Mouse (Mus musculus) embryonic facial prominence, embryonic 12.5 days (tissue): ENCODE measurements around the gene Creb3l2. TPM values are rescaled to one million over a fixed set of nuclear protein-coding genes. Genes with fewer than 3 reads are reported as not detected.

Experiments
- ATAC-seq: fragments of 200-750 bp; cut with Nextera tagmentation; 2 replicates; pipeline ENCODE4 v1.8.0; 2017; ENCODE audit not compliant: insufficient number of reproducible peaks, insufficient read depth, low FRiP score, low TSS enrichment
- H3K27ac ChIP-seq: fragments of 300-500 bp; sonication (generic); 2 replicates; pipeline ENCODE4 v1.5.1; 2016; ENCODE audit warnings: mild to moderate bottlenecking
- H3K27me3 ChIP-seq: fragments of 300-500 bp; sonication (generic); 2 replicates; pipeline ENCODE4 v1.6.1; 2016; ENCODE audit warnings: mild to moderate bottlenecking, moderate library complexity
- H3K36me3 ChIP-seq: fragments of 300-500 bp; sonication (generic); 2 replicates; pipeline ENCODE4 v1.6.1; 2016; ENCODE audit warnings: mild to moderate bottlenecking
- H3K4me1 ChIP-seq: fragments of 300-500 bp; sonication (generic); 2 replicates; pipeline ENCODE4 v1.6.1; 2016
- H3K4me2 ChIP-seq: fragments of 300-500 bp; sonication (generic); replicated peaks from 2 replicates; pipeline ENCODE4 v1.6.1; 2016; ENCODE audit warnings: mild to moderate bottlenecking, moderate library complexity
- H3K4me3 ChIP-seq: fragments of 300-500 bp; sonication (generic); 2 replicates; pipeline ENCODE4 v1.5.1; 2016; ENCODE audit warnings: mild to moderate bottlenecking
- H3K9ac ChIP-seq: fragments of 300-500 bp; sonication (generic); 2 replicates; pipeline ENCODE4 v1.6.1; 2016; ENCODE audit warnings: mild to moderate bottlenecking, moderate library complexity
- H3K9me3 ChIP-seq: fragments of 300-500 bp; sonication (generic); 2 replicates; pipeline ENCODE4 v1.6.1; 2016; ENCODE audit warnings: mild to moderate bottlenecking, moderate library complexity
- WGBS: fragments of 180-500 bp; shearing (Covaris S2); methylation state at CpG from one replicate; pipeline ENCODE4 v1.1.7; 2016; 5-methylcytosine and 5-hydroxymethylcytosine counted together
- polyA plus RNA-seq: library from polyadenylated mRNA; unstranded; fragments of >200 nt; fragmentation: Nextera tagmentation; extraction: Ambion mirVana; gene quantifications from 2 replicates; pipeline ENCODE4 v1.2.1, GENCODE M21; 2016

Gene Creb3l2
- polyA plus RNA-seq, 1 experiment from 2014 or later = 25.6 TPM

- Histone ChIP-seq H3K9ac (no peak overlapping the region), H3K27me3 (no peaks in the 10 kb centered on the region), H3K4me1 (0 out of 2 replicates have a peak, but pooled peaks cover 4% of the 10 kb centered on the region), H3K4me3 (no peak overlapping the region), H3K9me3 (no peaks in the 10 kb centered on the region), H3K4me2 (no peak overlapping the region), H3K27ac (no peak overlapping the region), H3K36me3 (no peaks in the 10 kb centered on the region)
- no peak for ATAC-seq
- WGBS = 90% methylated on average over 9 of the region's 9 CpGs
Measured at GRCm38 (mm10) chr6:37322088-37322487, 119.9 kb downstream of the Creb3l2 start.

GRCm38 (mm10) chr6:37317904-37318303, 124.0 kb downstream of the Creb3l2 start:
- Histone ChIP-seq H3K9me3 (no peaks in the 10 kb centered on the region), H3K27me3 (no peaks in the 10 kb centered on the region), H3K4me2 (no peak overlapping the region), H3K4me1 (no peaks in the 10 kb centered on the region), H3K9ac (no peak overlapping the region), H3K27ac (no peak overlapping the region), H3K36me3 (no peaks in the 10 kb centered on the region), H3K4me3 (no peak overlapping the region)
- ATAC-seq = no peak
- 82% methylated on average over 5 of the region's 5 CpGs for WGBS

- H3K9ac ChIP-seq = no peak overlapping the region
- no peak overlapping the region for H3K27ac ChIP-seq
- ATAC-seq = no peak
Measured at GRCm38 (mm10) chr6:37315440-37315839, 126.5 kb downstream of the Creb3l2 start.

GRCm38 (mm10) chr6:37310601-37311000, 131.3 kb downstream of the Creb3l2 start:
- ATAC-seq = no peak
- no peaks in the 10 kb centered on the region for H3K36me3 ChIP-seq
- H3K4me2 ChIP-seq = no peak overlapping the region
- 85% methylated on average over 4 of the region's 4 CpGs for WGBS
- no peaks in the 10 kb centered on the region for H3K4me1 ChIP-seq
- no peaks in the 10 kb centered on the region for H3K27me3 ChIP-seq
- no peak overlapping the region for H3K27ac ChIP-seq
- H3K9ac ChIP-seq = no peak overlapping the region
- no peaks in the 10 kb centered on the region for H3K9me3 ChIP-seq
- no peak overlapping the region for H3K4me3 ChIP-seq

More at GRCm38 (mm10) chr6:37315440-37315839, 126.5 kb downstream of the Creb3l2 start:
- no peaks in the 10 kb centered on the region for H3K4me1 ChIP-seq
- no peaks in the 10 kb centered on the region for H3K9me3 ChIP-seq
- H3K36me3 ChIP-seq = no peaks in the 10 kb centered on the region
- H3K4me2 ChIP-seq = no peak overlapping the region
- H3K4me3 ChIP-seq = no peak overlapping the region
- H3K27me3 ChIP-seq = no peaks in the 10 kb centered on the region

- Histone ChIP-seq H3K4me3 (no peak overlapping the region), H3K4me2 (no peak overlapping the region), H3K27me3 (peaks cover 5% of the 10 kb centered on the region), H3K9ac (no peak overlapping the region), H3K27ac (no peak overlapping the region), H3K4me1 (no peaks in the 10 kb centered on the region), H3K9me3 (no peaks in the 10 kb centered on the region), H3K36me3 (no peaks in the 10 kb centered on the region)
- 100% methylated on average over 1 of the region's 1 CpGs for WGBS
- no peak for ATAC-seq
Measured at GRCm38 (mm10) chr6:37306616-37307015, 135.3 kb downstream of the Creb3l2 start.

- 9% methylated on average over 13 of the region's 13 CpGs for WGBS
- peaks cover 15% of the 10 kb centered on the region; the same call in 1 of the 2 replicates for H3K4me1 ChIP-seq
- no peak overlapping the region for H3K27ac ChIP-seq
- H3K4me3 ChIP-seq = peak overlapping the region; percentile 68; the same call in 1 of the 2 replicates
- H3K9me3 ChIP-seq = no peaks in the 10 kb centered on the region
- no peak overlapping the region for H3K9ac ChIP-seq
- no peaks in the 10 kb centered on the region for H3K36me3 ChIP-seq
- peaks cover 55% of the 10 kb centered on the region for H3K27me3 ChIP-seq
- ATAC-seq = no peak
- H3K4me2 ChIP-seq = peak overlapping the region; percentile 99
Measured at GRCm38 (mm10) chr6:37300492-37300891, 141.5 kb downstream of the Creb3l2 start.

GRCm38 (mm10) chr6:37299562-37300390, 142.2 kb downstream of the Creb3l2 start, which contains the start of gene Dgki:
Dgki (minus strand) TSS chr6:37300184.
- Histone ChIP-seq H3K27ac (no peak within 1 kb of the TSS), H3K27me3 (peaks cover 55% of the 10 kb centered on the region), H3K9ac (peak within 1 kb of the TSS; percentile 42), H3K4me2 (peak within 1 kb of the TSS; percentile 99), H3K4me3 (peak within 1 kb of the TSS; percentile 68), H3K9me3 (no peaks in the 10 kb centered on the region), H3K36me3 (no peaks in the 10 kb centered on the region), H3K4me1 (peaks cover 15% of the 10 kb centered on the region; the same call in 1 of the 2 replicates)
- WGBS = 1% methylated on average over 64 of the region's 65 CpGs
- ATAC-seq = peak; percentile 69; the same call in 1 of the 2 replicates

- no peak for ATAC-seq
- Histone ChIP-seq H3K9me3 (no peaks in the 10 kb centered on the region), H3K9ac (no peak overlapping the region), H3K27ac (no peak overlapping the region), H3K36me3 (no peaks in the 10 kb centered on the region), H3K27me3 (peaks cover 55% of the 10 kb centered on the region), H3K4me2 (peak overlapping the region; percentile 99), H3K4me3 (peak overlapping the region; percentile 68), H3K4me1 (peaks cover 15% of the 10 kb centered on the region; the same call in 1 of the 2 replicates)
- WGBS = 33% methylated on average over 4 of the region's 4 CpGs
Measured at GRCm38 (mm10) chr6:37298982-37299381, 143.0 kb downstream of the Creb3l2 start.

- H3K4me1 ChIP-seq = peaks cover 15% of the 10 kb centered on the region; the same call in 1 of the 2 replicates
- peaks cover 55% of the 10 kb centered on the region for H3K27me3 ChIP-seq
- H3K9me3 ChIP-seq = no peaks in the 10 kb centered on the region
- H3K4me2 ChIP-seq = no peak overlapping the region
- no peak overlapping the region for H3K4me3 ChIP-seq
- H3K27ac ChIP-seq = no peak overlapping the region
- no peak overlapping the region for H3K9ac ChIP-seq
- WGBS = 44% methylated on average over 8 of the region's 8 CpGs
- ATAC-seq = no peak
- no peaks in the 10 kb centered on the region for H3K36me3 ChIP-seq
Measured at GRCm38 (mm10) chr6:37297744-37298482, 144.0 kb downstream of the Creb3l2 start.

GRCm38 (mm10) chr6:37292068-37292467, 149.9 kb downstream of the Creb3l2 start:
- H3K27me3 ChIP-seq = peaks cover 4% of the 10 kb centered on the region
- no peaks in the 10 kb centered on the region for H3K9me3 ChIP-seq
- no peak for ATAC-seq
- H3K4me2 ChIP-seq = no peak overlapping the region
- WGBS = 73% methylated on average over 2 of the region's 2 CpGs
- H3K9ac ChIP-seq = no peak overlapping the region
- H3K4me3 ChIP-seq = no peak overlapping the region
- no peaks in the 10 kb centered on the region; the same call in 1 of the 2 replicates for H3K4me1 ChIP-seq
- H3K36me3 ChIP-seq = no peaks in the 10 kb centered on the region
- no peak overlapping the region for H3K27ac ChIP-seq

GRCm38 (mm10) chr6:37291171-37291570, 150.8 kb downstream of the Creb3l2 start:
- no peak for ATAC-seq
- Histone ChIP-seq H3K27ac (no peak overlapping the region), H3K27me3 (no peaks in the 10 kb centered on the region), H3K36me3 (no peaks in the 10 kb centered on the region), H3K9ac (no peak overlapping the region), H3K4me3 (no peak overlapping the region), H3K9me3 (no peaks in the 10 kb centered on the region), H3K4me1 (no peaks in the 10 kb centered on the region; the same call in 1 of the 2 replicates), H3K4me2 (no peak overlapping the region)
- 90% methylated on average over 1 of the region's 1 CpGs for WGBS
